Mouse (Mus musculus): ENCODE data around the gene Ephb1.

The Ephb1 gene

DNA sequence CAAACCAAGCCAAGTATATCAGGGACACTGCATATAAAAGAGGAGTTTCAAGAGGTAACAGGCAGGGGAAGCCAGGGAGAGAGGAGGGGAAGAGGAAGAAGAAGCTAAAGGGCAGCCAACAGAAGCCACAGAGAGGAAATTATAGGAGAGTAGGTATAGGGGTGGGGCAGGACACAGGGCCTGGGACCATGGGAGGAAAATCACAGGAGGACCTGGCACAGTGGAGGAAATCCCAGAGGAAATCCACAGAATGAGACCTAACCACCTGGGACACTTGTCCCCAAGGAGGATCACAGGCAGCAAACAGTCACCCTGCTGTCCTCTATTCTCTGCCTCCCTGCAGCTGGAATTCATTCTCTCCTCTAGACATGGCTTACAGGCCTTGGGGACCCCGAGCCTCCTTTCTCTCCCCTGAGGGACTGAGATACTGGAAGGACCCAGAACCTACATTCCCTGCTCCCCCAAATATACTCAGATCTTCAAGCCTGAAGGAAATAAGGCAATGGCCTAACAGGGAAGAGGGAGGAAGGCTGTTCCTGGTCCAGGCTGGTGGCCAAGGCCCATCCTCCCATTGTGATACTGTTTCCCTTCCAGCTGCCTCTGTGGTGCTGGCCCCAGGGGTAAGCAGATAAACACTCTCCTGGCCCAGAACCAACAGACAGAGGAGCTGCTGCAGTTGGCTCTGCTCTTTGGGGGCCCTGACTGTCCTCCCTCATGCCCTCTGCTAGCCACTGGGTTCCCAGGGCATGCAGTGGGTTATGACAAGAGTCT is 47.7 kb downstream of the Ephb1 start:
- DNase-seq (ENCODE audit: low read depth, low spot score), result no peak

GRCm38 (mm10) chr9:102305432-102306100 is 48.9 kb downstream of the Ephb1 start:
- no peak for DNase-seq (ENCODE audit: low read depth, low spot score)

GRCm38 (mm10) chr9:102304796-102305195 is 49.7 kb downstream of the Ephb1 start:
- no peak for DNase-seq (ENCODE audit: low read depth, low spot score)

- DNase-seq (ENCODE audit: low read depth, low spot score), result no peak
Observed at GRCm38 (mm10) chr9:102303882-102304281, 50.6 kb downstream of the Ephb1 start.

- no peak for DNase-seq (ENCODE audit: low read depth, low spot score)
Observed at GRCm38 (mm10) chr9:102300985-102301384, 53.5 kb downstream of the Ephb1 start.

GRCm38 (mm10) chr9:102298741-102299140 is 55.8 kb downstream of the Ephb1 start:
- no peak for DNase-seq (ENCODE audit: low read depth, low spot score)

DNA sequence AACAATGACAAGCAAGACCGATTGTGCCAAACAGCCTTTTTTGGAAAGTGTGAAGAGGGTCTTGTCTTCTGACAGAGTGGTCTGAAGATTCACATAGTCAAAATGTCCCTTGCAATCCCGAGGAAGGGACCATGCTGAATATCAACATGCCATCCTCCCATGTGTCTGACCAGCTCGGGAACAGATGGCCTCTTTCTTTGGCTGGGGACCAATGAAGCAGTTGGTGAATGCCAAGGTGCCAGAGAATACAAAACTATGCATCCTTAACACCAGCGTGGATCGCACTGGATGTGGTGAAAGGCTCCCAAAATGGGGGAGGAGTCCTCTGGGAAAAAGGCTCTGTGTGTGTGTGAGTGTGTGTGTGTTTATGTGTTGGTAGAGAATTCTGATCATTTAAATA is 56.5 kb downstream of the Ephb1 start:
- DNase-seq (ENCODE audit: low read depth, low spot score), result no peak

- no peak for DNase-seq (ENCODE audit: low read depth, low spot score)
Observed at GRCm38 (mm10) chr9:102297176-102297575, 57.3 kb downstream of the Ephb1 start.

GRCm38 (mm10) chr9:102293605-102294004 is 60.9 kb downstream of the Ephb1 start:
- no peak for DNase-seq (ENCODE audit: low read depth, low spot score)

GRCm38 (mm10) chr9:102291230-102291629 is 63.3 kb downstream of the Ephb1 start:
- no peak for DNase-seq (ENCODE audit: low read depth, low spot score)

DNA sequence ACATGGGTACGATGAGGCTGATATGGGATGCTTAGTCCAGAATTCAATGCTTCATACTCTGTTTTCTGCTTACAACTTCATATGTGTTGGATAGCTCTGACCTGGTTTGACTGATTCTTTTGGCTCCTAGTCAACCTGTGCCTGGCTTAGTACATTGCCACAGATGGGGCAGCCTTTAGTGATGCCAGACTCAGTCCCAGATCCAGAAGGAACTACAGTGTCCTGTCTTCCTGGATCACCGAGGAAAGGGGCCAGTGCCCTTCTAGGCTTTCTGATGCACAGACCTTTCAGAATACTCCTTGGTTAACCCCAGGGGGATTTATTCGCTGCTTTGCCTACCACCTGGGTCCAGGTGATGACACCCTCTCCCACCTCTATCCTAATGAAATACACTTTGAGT is 66.1 kb downstream of the Ephb1 start:
- no peak for DNase-seq (ENCODE audit: low read depth, low spot score)

- no peak for DNase-seq (ENCODE audit: low read depth, low spot score)
Observed at GRCm38 (mm10) chr9:102275931-102276330, 78.6 kb downstream of the Ephb1 start.

DNA sequence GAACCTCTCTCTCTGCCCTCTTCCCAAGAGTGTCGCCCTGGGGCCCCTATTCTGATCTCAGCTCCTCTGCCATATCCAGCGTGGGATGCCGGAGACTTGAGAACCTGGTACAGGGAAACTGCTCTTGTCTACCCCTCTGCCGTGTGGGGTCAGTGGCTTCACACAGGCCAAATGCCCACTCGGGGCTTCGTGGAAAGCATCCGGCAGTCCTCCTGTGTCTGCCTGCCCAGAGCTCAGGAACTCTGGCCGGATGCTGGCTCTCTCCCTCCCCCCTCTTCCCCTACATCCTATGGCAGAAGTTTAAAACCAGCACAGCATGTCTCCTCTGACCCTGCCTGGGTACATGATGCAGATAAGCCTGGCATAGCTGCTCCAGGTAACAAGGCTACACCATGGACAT is 80.5 kb downstream of the Ephb1 start:
- DNase-seq (ENCODE audit: low read depth, low spot score), result no peak

- DNase-seq (ENCODE audit: low read depth, low spot score), result no peak
Observed at GRCm38 (mm10) chr9:102273469-102273808, 81.1 kb downstream of the Ephb1 start.

DNA sequence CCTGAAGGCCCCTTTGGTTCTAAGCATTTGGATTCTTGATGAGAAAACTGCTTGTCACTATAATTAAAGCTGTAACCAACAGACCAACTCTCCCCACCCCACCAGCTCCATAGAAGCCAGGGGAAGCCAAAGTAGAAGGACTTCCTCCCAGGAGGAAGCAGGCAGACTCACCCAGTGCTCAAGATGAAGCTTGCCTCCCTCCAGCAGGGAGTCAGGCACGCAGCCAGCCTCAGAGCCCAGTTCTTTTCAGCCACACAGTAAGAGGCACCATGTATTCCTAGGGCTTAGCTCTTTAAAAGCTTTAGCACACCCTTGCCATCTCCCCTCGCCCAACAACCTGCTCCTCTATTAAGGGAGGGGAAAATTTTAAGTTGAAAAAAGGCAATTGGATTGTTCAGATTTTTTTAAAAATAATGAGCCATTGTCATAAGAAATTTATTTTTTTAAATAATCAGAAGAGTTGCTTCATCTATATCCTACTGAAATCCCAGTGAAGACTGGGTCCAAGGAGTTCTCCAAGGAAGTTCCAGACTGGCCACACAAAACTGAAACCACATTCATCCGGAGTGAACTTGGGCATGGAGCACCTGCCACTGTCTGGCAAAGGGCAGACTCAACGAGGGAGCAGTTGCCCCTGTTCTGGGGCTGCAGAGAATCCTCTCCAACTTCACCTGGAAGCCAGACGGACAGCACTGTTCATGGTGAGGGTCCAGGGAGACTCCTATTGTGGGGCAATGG is 81.6 kb downstream of the Ephb1 start:
- no peak for DNase-seq (ENCODE audit: low read depth, low spot score)

DNA sequence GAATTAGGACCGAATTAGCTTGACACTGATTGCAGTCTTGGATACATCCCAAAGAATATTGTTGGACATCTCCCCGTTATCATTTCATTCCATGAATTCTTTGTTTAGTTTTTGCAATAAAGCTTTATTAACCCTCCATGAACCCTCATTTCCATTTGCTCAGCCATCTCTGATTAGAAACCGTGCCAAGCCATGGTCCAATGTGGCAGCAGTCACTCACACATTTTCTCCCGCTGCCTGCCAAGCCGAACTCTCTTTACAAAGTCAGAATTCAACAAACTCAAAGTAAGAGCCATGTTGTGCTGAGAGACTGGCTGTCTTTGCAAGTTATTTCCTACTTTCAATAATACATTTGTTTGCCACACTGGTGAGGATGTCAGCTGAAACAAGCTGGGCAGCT is 84.0 kb downstream of the Ephb1 start:
- no peak for DNase-seq (ENCODE audit: low read depth, low spot score)

- DNase-seq (ENCODE audit: low read depth, low spot score), result no peak
Observed at GRCm38 (mm10) chr9:102267311-102268027, 87.0 kb downstream of the Ephb1 start.

GRCm38 (mm10) chr9:102263760-102264159 is 90.7 kb downstream of the Ephb1 start:
- DNase-seq (ENCODE audit: low read depth, low spot score), result no peak

DNA sequence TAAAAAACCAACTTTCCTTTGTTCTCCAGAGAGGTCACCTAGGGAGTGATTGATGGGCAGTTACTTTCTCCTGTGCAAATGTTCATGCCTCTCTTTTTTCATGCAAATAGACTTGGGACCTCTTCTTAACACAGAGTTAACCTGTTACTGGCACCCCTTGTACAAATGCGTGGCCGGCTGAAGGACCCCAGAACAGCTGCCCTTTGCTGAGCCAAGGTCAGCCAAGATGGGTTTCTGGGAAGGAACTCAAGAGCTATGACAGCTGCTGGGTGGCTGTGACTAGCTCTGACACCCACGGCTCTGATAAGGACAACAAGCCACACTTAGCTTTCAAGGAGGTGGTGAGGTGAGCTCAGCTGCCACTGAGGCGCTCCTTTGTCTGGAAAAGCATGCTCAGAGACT is 92.4 kb downstream of the Ephb1 start:
- DNase-seq (ENCODE audit: low read depth, low spot score), result no peak

GRCm38 (mm10) chr9:102261511-102261910 is 93.0 kb downstream of the Ephb1 start:
- DNase-seq (ENCODE audit: low read depth, low spot score), result no peak

GRCm38 (mm10) chr9:102256407-102256806 is 98.1 kb downstream of the Ephb1 start:
- DNase-seq (ENCODE audit: low read depth, low spot score), result no peak

DNA sequence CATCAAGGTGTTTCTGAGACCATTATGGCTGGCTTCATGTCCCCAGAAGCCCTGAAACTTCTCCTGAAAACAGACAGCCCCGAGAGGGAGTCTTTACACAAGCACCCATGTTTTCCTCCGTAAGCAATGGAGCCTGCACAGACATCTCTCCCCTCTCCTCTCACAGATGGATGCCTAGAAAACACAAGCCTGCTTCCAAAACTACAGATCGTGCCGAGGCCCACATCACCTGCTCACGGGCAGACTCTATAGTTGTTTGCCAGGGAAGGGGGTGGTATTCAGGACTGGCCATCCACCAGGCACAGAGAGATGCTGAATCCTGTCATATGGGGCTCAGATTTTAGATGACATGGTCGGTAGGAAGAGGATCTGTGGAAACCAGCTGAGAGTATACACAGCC is 98.7 kb downstream of the Ephb1 start:
- DNase-seq (ENCODE audit: low read depth, low spot score), result no peak

All from 3T3-L1 (cell line).